7 mouse cellular contexts compared by ENCODE assay signal in the genomic region with DNA sequence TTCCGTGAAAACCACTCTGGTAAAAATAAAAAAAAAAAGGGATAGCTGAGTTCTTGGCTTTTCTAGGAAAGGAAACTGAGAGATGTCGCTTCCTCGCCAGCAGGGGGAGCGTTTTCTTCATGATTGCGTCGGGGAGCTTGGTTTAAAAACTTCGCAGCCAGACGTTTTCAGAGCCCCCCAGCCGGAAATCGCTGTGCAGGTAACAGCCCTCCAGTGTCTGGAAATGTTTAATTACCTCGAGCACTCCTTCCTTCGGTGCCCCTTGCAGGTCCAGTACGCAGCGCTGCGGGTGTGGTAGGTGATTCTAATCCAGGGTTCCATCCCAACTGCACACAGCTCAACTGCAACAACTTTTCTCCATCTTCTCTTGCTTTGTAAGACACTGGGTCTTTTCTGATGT. TPM values are rescaled to one million over a fixed set of nuclear protein-coding genes. Genes with fewer than 3 reads are reported as not detected.
DNase-seq lines count a peak whose midpoint lies in the region; TF ChIP-seq lines count a peak whose summit lies in the region.

A gene (plus strand): TSS at position 146 of the 400 bp plus-strand sequence.

- TF ChIP-seq EP300 in MEL (IDR thresholded peaks at IDR 0.05; ENCODE audit: low read depth in 1 of 2, low read length in 2 of 2): no peak

- no peaks in the 10 kb centered on the region for H3K4me1 ChIP-seq in MEL (ENCODE audit: control insufficient read depth in 1 of 2, insufficient read depth in 2 of 2, low read length in 2 of 2)
- H3K4me1 ChIP-seq in embryonic fibroblast, embryonic 13.5 days (ENCODE audit: control insufficient read depth, insufficient read depth, low read length): peaks cover 5% of the 10 kb centered on the region

- peak; percentile 21 for TF ChIP-seq RAD21 in MEL (IDR thresholded peaks at IDR 0.05; ENCODE audit: low read depth, low read length)

- no peak for TF ChIP-seq POLR2A in MEL (IDR thresholded peaks at IDR 0.05; ENCODE audit: control insufficient read depth in 1 of 2, insufficient read depth in 1 of 2, low read depth in 1 of 2, low read length in 2 of 2, poor library complexity in 1 of 2)
- no peak; the same call in 1 of the 2 replicates for TF ChIP-seq POLR2A in embryonic fibroblast, embryonic 13.5 days (IDR thresholded peaks at IDR 0.05; ENCODE audit: low read depth, low read length)

- peak in 2 of 3 experiments; percentile 34 to 46; a peak in 4 of 6 replicates for TF ChIP-seq CTCF in MEL (IDR thresholded peaks at IDR 0.05 in 2 of 3, conservative IDR thresholded peaks at IDR 0.05 in 1 of 3; ENCODE audit: control insufficient read depth in 1 of 3, insufficient read depth in 1 of 3, low read depth in 2 of 3, low read length in 3 of 3, poor library complexity in 1 of 3, severe bottlenecking in 1 of 3)
- no peak for TF ChIP-seq CTCF in embryonic fibroblast, embryonic 13.5 days (IDR thresholded peaks at IDR 0.05; ENCODE audit: borderline replicate concordance, insufficient read depth, low read length)

- H3K36me3 ChIP-seq in MEL (ENCODE audit: control insufficient read depth in 1 of 2, insufficient read depth in 2 of 2, low read length in 2 of 2): no peaks in the 10 kb centered on the region

- no peaks in the 10 kb centered on the region for H3K79me2 ChIP-seq in MEL (ENCODE audit: control insufficient read depth, insufficient read depth, low read length, poor library complexity)

- no peaks in the 10 kb centered on the region for H3K9me3 ChIP-seq in MEL (replicated peaks; ENCODE audit: insufficient read depth, low read length)

- no peaks in the 10 kb centered on the region for H3K27me3 ChIP-seq in MEL (ENCODE audit: control insufficient read depth in 1 of 2, insufficient read depth in 2 of 2, low read length in 2 of 2)

- intact Hi-C loops in heart, postnatal 14 days (cut with DNase I): loop anchor here (1.0 to 10.0 kb wide), 8 partner anchors 315 to 1019 kb away; no protein-coding TSS in a partner anchor

- H3K27ac ChIP-seq in MEL (ENCODE audit: control insufficient read depth, low read depth, low read length): no peak within 1 kb of the TSS
- no peak within 1 kb of the TSS for H3K27ac ChIP-seq in embryonic fibroblast, embryonic 13.5 days (ENCODE audit: insufficient read depth, low read length)

- no peak within 1 kb of the TSS for H3K4me3 ChIP-seq in MEL (ENCODE audit: control insufficient read depth in 1 of 2, insufficient read depth in 1 of 2, low read depth in 2 of 2, low read length in 2 of 2)
- peak within 1 kb of the TSS; percentile 61 for H3K4me3 ChIP-seq in embryonic fibroblast, embryonic 13.5 days (ENCODE audit: insufficient read depth, low read length)

- H3K9ac ChIP-seq in MEL (ENCODE audit: control insufficient read depth, low read depth, low read length, poor library complexity, severe bottlenecking): no peak within 1 kb of the TSS

- DNase-seq in MEL (ENCODE audit: low read depth, low spot score): peak; percentile 3
- peak; percentile 57 to 75 for DNase-seq in adrenal gland, postnatal 36 days
- DNase-seq in heart, postnatal 14 days: peak; percentile 80 to 83
- peak; percentile 75 to 80 for DNase-seq in layer of hippocampus, postnatal 10 days (ENCODE audit: low spot score in 2 of 2)
- peak; percentile 57 for DNase-seq in lung, postnatal 36 days
- DNase-seq in right cerebral cortex, postnatal 25 days: peak; percentile 68

TF ChIP-seq in MEL, 35 proteins besides CTCF, POLR2A, EP300 and RAD21:
- TF ChIP-seq MXI1 (IDR thresholded peaks at IDR 0.05; ENCODE audit: low read depth, low read length) (no peak), NELFE (IDR thresholded peaks at IDR 0.05; ENCODE audit: low read depth, low read length) (no peak), SMC3 (IDR thresholded peaks at IDR 0.05; ENCODE audit: low read depth, low read length) (peak; percentile 37), SIN3A (IDR thresholded peaks at IDR 0.05; ENCODE audit: low read length) (no peak), MYC (IDR thresholded peaks at IDR 0.05; ENCODE audit: low read depth, low read length) (no peak), HCFC1 (IDR thresholded peaks at IDR 0.05; ENCODE audit: low read depth, low read length) (no peak), MYB (IDR thresholded peaks at IDR 0.05; ENCODE audit: low read depth, low read length) (no peak)

RNA-seq across cellular contexts. Expression of the gene that starts here (rescaled TPM):
- total RNA-seq in MEL (2012; rRNA removed): not detected in 2 replicates
- polyA plus RNA-seq in MEL (2012; ENCODE audit: insufficient read depth in 1 of 2, insufficient read length in 2 of 2, low read depth in 1 of 2, low replicate concordance in 2 of 2, missing spikeins in 1 of 2): not detected
- total RNA-seq in adrenal gland, postnatal 36 days (2021): 1 to 10 TPM; 2.3 to 3.7 TPM
- 27.0 and 44.7 TPM in 2 replicates for polyA plus RNA-seq in embryonic fibroblast, embryonic 13.5 days (2011; ENCODE audit: insufficient read length, low read depth, missing spikeins)
- total RNA-seq in heart, postnatal 14 days (2021): 1 to 10 TPM; 5.8 to 9.6 TPM
- 1 to 10 TPM; 5.5 to 9.7 TPM for total RNA-seq in layer of hippocampus, postnatal 10 days (2021)

Comparison
In these comparisons a context has a peak if more than half of its experiments do, and no peak if none do; other contexts are left out.
1. RNA of the gene that starts here (polyA plus RNA-seq): 27.0 to 44.7 TPM in embryonic fibroblast, embryonic 13.5 days; not detected in MEL; every median in the first group is over 10 times any median in the second.
2. Peak in DNase-seq in MEL; RNA of the gene not detected or under 1 TPM.
3. DNase-seq: peak in every context shown above with its lines; median percentile 82 in heart, postnatal 14 days; 78 in layer of hippocampus, postnatal 10 days; 68 in right cerebral cortex, postnatal 25 days; 66 in adrenal gland, postnatal 36 days; 57 in lung, postnatal 36 days; 3 in MEL.